Mouse (Mus musculus): ENCODE measurements around the gene Nfkb2. TPM values are rescaled to one million over a fixed set of nuclear protein-coding genes. Genes with fewer than 3 reads are reported as not detected.

The Nfkb2 gene
- total and polyA plus RNA-seq, 2 experiments from 2014 or later, result 1.3 to 2.2 TPM

DNA sequence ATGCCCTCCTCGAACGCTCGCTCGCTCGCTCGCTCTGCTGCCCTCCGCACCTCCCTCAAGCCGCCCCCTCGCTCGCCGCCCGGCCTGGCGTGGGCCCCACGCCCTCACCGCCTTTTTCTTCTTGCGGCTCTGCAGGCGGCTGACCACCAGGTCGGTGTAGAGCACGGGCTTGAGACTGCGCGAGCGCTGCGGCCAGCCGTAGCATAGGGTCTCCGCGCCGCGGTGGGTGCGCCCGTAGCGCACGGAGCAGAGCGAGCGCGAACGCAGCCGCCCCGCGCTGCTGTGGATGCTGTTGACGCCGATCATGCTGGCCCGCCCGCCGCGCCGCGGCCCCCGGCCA lies 13.4 kb downstream of the Nfkb2 start:
- Histone ChIP-seq H3K27me3 (ENCODE audit: insufficient read depth, low read length) (0 out of 2 replicates have a peak, but pooled peaks cover 17% of the 10 kb centered on the region), H3K27ac (ENCODE audit: low read depth, low read length) (peak overlapping the region; percentile 59; the same call in 1 of the 2 replicates), H3K4me1 (ENCODE audit: insufficient read depth) (peaks cover 30% of the 10 kb centered on the region), H3K4me3 (ENCODE audit: low read depth, low read length) (peak overlapping the region; percentile 64), H3K36me3 (ENCODE audit: insufficient read depth) (peaks cover 19% of the 10 kb centered on the region), H3K9me3 (ENCODE audit: low read length) (no peaks in the 10 kb centered on the region), H3K9ac (peak overlapping the region; percentile 59), H3K4me2 (ENCODE audit: low read depth) (peak overlapping the region; percentile 83)
- TF ChIP-seq CTCF (IDR thresholded peaks at IDR 0.05; ENCODE audit: low read depth), result no peak
- WGBS, result 2% methylated on average over 47 of the region's 48 CpGs
- ATAC-seq (peak; percentile 53), DNase-seq (peak; percentile 36)

DNA sequence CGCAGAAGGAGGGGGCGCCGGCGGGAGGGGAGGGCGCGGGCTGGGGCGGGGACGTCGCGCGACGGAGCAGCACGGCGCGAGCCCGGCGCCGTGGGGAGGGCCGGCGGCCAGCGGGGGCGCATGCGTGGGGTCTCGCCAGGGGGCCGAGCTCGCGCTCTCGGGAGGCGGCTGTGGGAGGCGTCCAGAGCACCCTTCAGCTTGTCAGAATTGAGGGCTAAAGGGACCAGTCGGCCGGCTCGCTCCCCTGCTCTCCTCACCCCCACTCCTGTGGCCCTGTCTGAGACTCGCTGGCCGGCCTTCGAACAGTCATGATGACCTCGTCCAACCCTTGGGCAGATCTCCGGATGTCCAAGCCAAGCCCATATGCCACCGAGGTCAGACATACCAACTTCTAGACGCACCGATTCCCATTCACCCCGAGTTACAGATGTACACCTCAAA lies 13.9 kb downstream of the Nfkb2 start:
- peaks cover 30% of the 10 kb centered on the region for H3K4me1 ChIP-seq (ENCODE audit: insufficient read depth)
- H3K36me3 ChIP-seq (ENCODE audit: insufficient read depth), result peaks cover 15% of the 10 kb centered on the region
- peak overlapping the region; percentile 59 for H3K9ac ChIP-seq
- H3K4me3 ChIP-seq (ENCODE audit: low read depth, low read length), result peak overlapping the region; percentile 64
- WGBS, result 6% methylated on average over 25 of the region's 42 CpGs
- no peak for TF ChIP-seq CTCF (IDR thresholded peaks at IDR 0.05; ENCODE audit: low read depth)
- H3K27me3 ChIP-seq (ENCODE audit: insufficient read depth, low read length), result 0 out of 2 replicates have a peak, but pooled peaks cover 17% of the 10 kb centered on the region
- ATAC-seq (peak; percentile 63), DNase-seq (peak; percentile 77)
- H3K27ac ChIP-seq (ENCODE audit: low read depth, low read length), result peak overlapping the region; percentile 59; the same call in 1 of the 2 replicates
- H3K4me2 ChIP-seq (ENCODE audit: low read depth), result peak overlapping the region; percentile 83
- H3K9me3 ChIP-seq (ENCODE audit: low read length), result no peaks in the 10 kb centered on the region

DNA sequence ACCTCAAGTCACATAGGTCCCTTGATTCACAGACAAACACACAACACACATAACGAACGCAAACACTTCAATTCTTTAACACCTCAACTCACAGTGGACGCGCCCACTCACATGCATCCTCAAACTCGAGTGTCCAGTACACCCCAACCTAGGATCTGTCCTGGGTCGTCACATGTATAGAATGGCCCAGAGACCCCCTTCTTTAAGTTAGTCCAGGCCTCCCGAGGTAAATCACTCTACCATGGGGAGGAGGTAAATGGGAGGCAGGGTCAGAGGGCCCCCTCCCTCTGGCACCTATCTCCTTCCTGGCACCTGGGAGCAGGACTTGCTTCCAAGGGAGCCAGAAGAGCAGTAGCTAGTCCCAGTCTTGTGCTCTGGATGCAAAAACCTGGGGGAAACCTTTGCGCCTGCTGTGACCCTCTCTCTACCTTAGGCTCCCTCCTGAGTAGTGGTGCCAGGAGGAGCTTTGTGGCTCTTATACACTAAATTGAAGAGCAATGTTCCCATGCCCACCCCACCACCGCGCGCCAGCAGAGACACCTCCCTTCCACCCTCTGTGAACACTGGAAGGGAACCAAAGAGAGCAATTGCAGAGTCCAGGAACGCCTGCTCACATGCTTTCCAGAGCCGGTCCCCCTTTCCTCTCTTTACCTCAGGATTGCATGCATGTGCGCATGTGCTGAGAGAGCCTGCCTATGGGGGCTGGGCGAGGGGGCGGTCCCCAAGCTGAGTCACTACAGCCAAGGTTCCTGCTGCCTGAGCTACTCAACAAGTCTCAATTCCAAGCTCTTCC lies 14.7 kb downstream of the Nfkb2 start:
- peak overlapping the region; percentile 64 for H3K4me3 ChIP-seq (ENCODE audit: low read depth, low read length)
- DNase-seq (peak; percentile 89), ATAC-seq (peak; percentile 70)
- peak overlapping the region; percentile 83 for H3K4me2 ChIP-seq (ENCODE audit: low read depth)
- peaks cover 30% of the 10 kb centered on the region for H3K4me1 ChIP-seq (ENCODE audit: insufficient read depth)
- 0 out of 2 replicates have a peak, but pooled peaks cover 17% of the 10 kb centered on the region for H3K27me3 ChIP-seq (ENCODE audit: insufficient read depth, low read length)
- TF ChIP-seq CTCF (IDR thresholded peaks at IDR 0.05; ENCODE audit: low read depth), result no peak
- peaks cover 15% of the 10 kb centered on the region for H3K36me3 ChIP-seq (ENCODE audit: insufficient read depth)
- WGBS, result 11% methylated on average over 16 of the region's 16 CpGs
- no peaks in the 10 kb centered on the region for H3K9me3 ChIP-seq (ENCODE audit: low read length)
- H3K27ac ChIP-seq (ENCODE audit: low read depth, low read length), result peak overlapping the region; percentile 54; the same call in 1 of the 2 replicates
- 0 out of 2 replicates have a peak overlapping the region, but pooled peaks have one; percentile 59 for H3K9ac ChIP-seq

DNA sequence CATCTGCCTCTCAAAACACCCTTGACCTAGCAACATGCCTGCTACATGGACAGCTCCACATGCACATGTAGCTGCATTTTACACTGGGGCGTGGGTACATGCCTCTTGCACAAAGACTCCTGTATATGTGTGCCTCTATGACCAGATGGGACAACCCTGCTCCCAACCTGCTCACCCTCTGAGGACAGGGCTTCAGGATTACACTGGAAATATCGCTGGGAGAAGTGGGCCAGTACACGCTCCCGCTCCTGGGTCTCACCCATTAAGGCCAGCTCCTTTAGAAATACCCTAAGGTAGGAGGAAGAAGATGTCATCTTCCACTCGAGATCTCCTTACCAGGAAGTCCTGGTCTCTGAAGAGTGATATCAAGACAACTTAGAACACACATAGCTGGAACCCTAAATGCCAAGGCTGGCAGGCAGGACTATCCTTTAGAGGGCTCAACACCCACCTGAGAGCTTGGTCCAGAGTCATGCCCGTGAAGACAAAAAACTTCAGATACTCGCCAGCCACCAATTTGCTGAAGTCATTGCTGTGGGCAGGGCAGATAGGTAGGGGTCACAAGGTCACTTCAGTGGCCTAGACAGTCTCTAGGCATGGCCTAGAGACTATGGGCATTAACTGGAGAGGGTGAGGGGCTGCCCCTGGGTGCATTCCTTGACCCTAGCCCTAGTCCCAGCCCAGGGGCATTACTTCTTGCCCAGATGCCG lies 16.1 kb downstream of the Nfkb2 start:
- H3K4me1 ChIP-seq (ENCODE audit: insufficient read depth), result peaks cover 34% of the 10 kb centered on the region
- WGBS, result 84% methylated on average over 8 of the region's 8 CpGs

DNA sequence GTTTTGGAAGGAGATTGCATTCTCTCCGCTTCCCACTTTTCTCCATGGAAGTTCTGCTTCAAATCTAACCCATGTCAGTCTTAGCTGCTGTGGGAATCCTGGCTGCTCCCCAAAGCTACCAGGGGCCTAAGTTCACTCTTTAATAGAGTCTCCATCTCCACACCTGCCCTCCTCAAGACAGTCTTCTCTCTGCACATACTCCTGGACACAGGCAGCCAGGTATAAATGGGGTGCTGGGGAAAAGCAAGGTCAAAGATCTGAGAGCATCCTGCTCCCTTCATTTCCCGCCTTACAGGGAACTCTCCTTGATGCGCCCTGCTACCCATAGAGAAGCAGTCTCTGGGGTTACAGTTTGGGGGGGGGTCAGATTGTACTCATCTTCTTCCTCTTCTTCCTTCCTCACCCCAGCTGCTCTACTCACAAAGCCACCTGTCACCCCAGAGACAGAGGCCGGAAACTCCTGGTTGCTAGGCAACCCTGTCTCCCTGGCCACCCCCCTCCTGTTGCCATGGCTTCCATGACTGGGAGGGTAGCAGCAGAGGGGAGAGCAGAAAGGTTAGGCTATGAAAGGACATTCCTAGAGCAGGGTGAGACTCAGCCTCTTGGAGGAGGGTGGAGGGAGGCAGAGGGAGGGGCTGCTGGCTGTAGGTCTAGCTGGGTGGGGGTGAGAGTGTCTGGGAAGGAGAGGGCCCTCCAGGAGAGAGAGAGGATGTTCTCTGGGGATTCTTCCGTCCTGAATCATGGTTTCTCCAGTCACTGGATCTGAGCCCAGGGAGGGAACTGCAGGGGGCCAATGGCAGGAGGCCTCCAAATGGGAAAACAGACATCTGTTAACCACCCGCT lies 17.2 kb downstream of the Nfkb2 start:
- H3K27me3 ChIP-seq (ENCODE audit: insufficient read depth, low read length), result 0 out of 2 replicates have a peak, but pooled peaks cover 5% of the 10 kb centered on the region
- no peaks in the 10 kb centered on the region for H3K9me3 ChIP-seq (ENCODE audit: low read length)
- no peak for TF ChIP-seq CTCF (IDR thresholded peaks at IDR 0.05; ENCODE audit: low read depth)
- ATAC-seq (peak; percentile 23), DNase-seq (peak; percentile 60)
- H3K27ac ChIP-seq (ENCODE audit: low read depth, low read length), result peak overlapping the region; percentile 66
- WGBS, result 14% methylated on average over 6 of the region's 6 CpGs
- H3K4me1 ChIP-seq (ENCODE audit: insufficient read depth), result peaks cover 34% of the 10 kb centered on the region
- H3K9ac ChIP-seq, result no peak overlapping the region
- no peak overlapping the region for H3K4me3 ChIP-seq (ENCODE audit: low read depth, low read length)
- peaks cover 9% of the 10 kb centered on the region; the same call in 1 of the 2 replicates for H3K36me3 ChIP-seq (ENCODE audit: insufficient read depth)
- peak overlapping the region; percentile 35 for H3K4me2 ChIP-seq (ENCODE audit: low read depth)

More for the DNA sequence above, 16.1 kb downstream of the Nfkb2 start:
- H3K36me3 ChIP-seq (ENCODE audit: insufficient read depth), result peaks cover 9% of the 10 kb centered on the region; the same call in 1 of the 2 replicates
- H3K4me3 ChIP-seq (ENCODE audit: low read depth, low read length), result no peak overlapping the region
- ATAC-seq (no peak), DNase-seq (no peak)
- H3K9me3 ChIP-seq (ENCODE audit: low read length), result no peaks in the 10 kb centered on the region
- 0 out of 2 replicates have a peak, but pooled peaks cover 16% of the 10 kb centered on the region for H3K27me3 ChIP-seq (ENCODE audit: insufficient read depth, low read length)
- H3K27ac ChIP-seq (ENCODE audit: low read depth, low read length), result no peak overlapping the region
- no peak overlapping the region for H3K4me2 ChIP-seq (ENCODE audit: low read depth)
- no peak for TF ChIP-seq CTCF (IDR thresholded peaks at IDR 0.05; ENCODE audit: low read depth)
- H3K9ac ChIP-seq, result no peak overlapping the region
